Mouse (Mus musculus) MEL (cell line): Measurements from ENCODE around the gene Pik3ca. TPM values are rescaled to one million over a fixed set of nuclear protein-coding genes. Genes with fewer than 3 reads are reported as not detected.

ENCODE experiments used
- DNase-seq: peaks from one replicate; pipeline ENCODE4 v3.0.0; 2011; ENCODE audit warnings: low read depth, low spot score
- H3K27ac ChIP-seq: 2 replicates; pipeline ENCODE4 v1.5.1; 2012; ENCODE audit warnings: low read depth, mild to moderate bottlenecking, control low read depth, low read length, moderate library complexity; ENCODE audit not compliant: control insufficient read depth
- H3K27me3 ChIP-seq, 2 experiments: fragments of 150-350 bp in 1 of 2; sonication (generic) in 1 of 2; 2 replicates each; pipeline ENCODE4 v1.6.1; 2012; ENCODE audit warnings: low read length in 2 of 2, mild to moderate bottlenecking in 2 of 2, improper control_type of control experiment in 1 of 2, moderate library complexity in 1 of 2; ENCODE audit not compliant: insufficient read depth in 2 of 2, control insufficient read depth in 1 of 2
- H3K36me3 ChIP-seq, 2 experiments: 2 replicates each; pipeline ENCODE4 v1.6.1; 2012 to 2014; ENCODE audit warnings: low read length in 2 of 2, improper control_type of control experiment in 1 of 2, inconsistent platforms in 1 of 2, mild to moderate bottlenecking in 1 of 2; ENCODE audit not compliant: insufficient read depth in 2 of 2, control insufficient read depth in 1 of 2
- H3K4me1 ChIP-seq, 2 experiments: fragments of 150-350 bp in 1 of 2; sonication (generic) in 1 of 2; 2 replicates each; pipeline ENCODE4 v1.6.1; 2012; ENCODE audit warnings: low read length in 2 of 2, improper control_type of control experiment in 1 of 2, mild to moderate bottlenecking in 1 of 2; ENCODE audit not compliant: insufficient read depth in 2 of 2, control insufficient read depth in 1 of 2
- H3K4me3 ChIP-seq, 2 experiments: fragments of 150-350 bp in 1 of 2; sonication (generic) in 1 of 2; 2 replicates each; pipeline ENCODE4 v1.5.1; 2012; ENCODE audit warnings: low read depth in 2 of 2, low read length in 2 of 2, mild to moderate bottlenecking in 2 of 2, moderate library complexity in 2 of 2, control low read depth in 1 of 2, improper control_type of control experiment in 1 of 2; ENCODE audit not compliant: control insufficient read depth in 1 of 2, insufficient read depth in 1 of 2
- H3K79me2 ChIP-seq: 2 replicates; pipeline ENCODE4 v1.6.1; 2012; ENCODE audit warnings: mild to moderate bottlenecking, low read length, moderate library complexity; ENCODE audit not compliant: control insufficient read depth, poor library complexity, insufficient read depth
- H3K9ac ChIP-seq: 2 replicates; pipeline ENCODE4 v1.6.1; 2012; ENCODE audit warnings: low read depth, mild to moderate bottlenecking, control low read depth, low read length, moderate library complexity; ENCODE audit not compliant: control insufficient read depth, poor library complexity, severe bottlenecking
- H3K9me3 ChIP-seq: fragments of 150-350 bp; sonication (generic); replicated peaks from 2 replicates; pipeline ENCODE4 v1.6.1; 2012; ENCODE audit warnings: mild to moderate bottlenecking, low read length, improper control_type of control experiment, moderate library complexity; ENCODE audit not compliant: insufficient read depth
- BHLHE40 ChIP-seq: IDR thresholded peaks from 2 replicates; pipeline ENCODE4 v1.6.1; 2012; ENCODE audit warnings: low read depth, mild to moderate bottlenecking, inconsistent platforms, low read length, improper control_type of control experiment, borderline replicate concordance
- ELF1 ChIP-seq: IDR thresholded peaks from 2 replicates; pipeline ENCODE4 v1.6.1; 2014; ENCODE audit warnings: low read depth, mild to moderate bottlenecking, inconsistent platforms, low read length, improper control_type of control experiment, moderate library complexity
- ETS1 ChIP-seq: IDR thresholded peaks from 2 replicates; pipeline ENCODE4 v1.6.1; 2012; ENCODE audit warnings: low read depth, mild to moderate bottlenecking, inconsistent platforms, low read length, improper control_type of control experiment, moderate library complexity
- MXI1 ChIP-seq: IDR thresholded peaks from 2 replicates; pipeline ENCODE4 v1.6.1; 2011; ENCODE audit warnings: mild to moderate bottlenecking, low read depth, low read length, improper control_type of control experiment
- MYC ChIP-seq: IDR thresholded peaks from 2 replicates; pipeline ENCODE4 v1.6.1; 2011; ENCODE audit warnings: low read depth, mild to moderate bottlenecking, low read length, improper control_type of control experiment, moderate library complexity
- RAD21 ChIP-seq: IDR thresholded peaks from 2 replicates; pipeline ENCODE4 v1.6.1; 2011; ENCODE audit warnings: mild to moderate bottlenecking, low read depth, low read length, improper control_type of control experiment
- SIN3A ChIP-seq: IDR thresholded peaks from 2 replicates; pipeline ENCODE4 v1.6.1; 2012; ENCODE audit warnings: low read length, improper control_type of control experiment, inconsistent platforms
- TBP ChIP-seq: IDR thresholded peaks from 2 replicates; pipeline ENCODE4 v1.8.0; 2011; ENCODE audit warnings: low read depth, low read length, improper control_type of control experiment
- TCF12 ChIP-seq: IDR thresholded peaks from 2 replicates; pipeline ENCODE4 v1.6.1; 2014; ENCODE audit warnings: low read depth, mild to moderate bottlenecking, inconsistent platforms, low read length, improper control_type of control experiment, moderate library complexity
- UBTF ChIP-seq: IDR thresholded peaks from 2 replicates; pipeline ENCODE4 v1.6.1; 2012; ENCODE audit warnings: low read depth, mild to moderate bottlenecking, inconsistent platforms, low read length, improper control_type of control experiment, moderate library complexity, borderline replicate concordance; ENCODE audit not compliant: insufficient read depth
- USF1 ChIP-seq: IDR thresholded peaks from 2 replicates; pipeline ENCODE4 v1.6.1; 2014; ENCODE audit warnings: low read depth, mild to moderate bottlenecking, inconsistent platforms, low read length, improper control_type of control experiment, moderate library complexity
- ZC3H11A ChIP-seq: IDR thresholded peaks from 2 replicates; pipeline ENCODE4 v1.6.1; 2012; ENCODE audit warnings: low read depth, mild to moderate bottlenecking, inconsistent platforms, low read length, improper control_type of control experiment
- ZMIZ1 ChIP-seq: IDR thresholded peaks from 2 replicates; pipeline ENCODE4 v1.6.1; 2012; ENCODE audit warnings: low read depth, mild to moderate bottlenecking, inconsistent platforms, low read length, improper control_type of control experiment, moderate library complexity
- ZNF384 ChIP-seq: IDR thresholded peaks from 2 replicates; pipeline ENCODE4 v1.6.1; 2012; ENCODE audit warnings: low read depth, mild to moderate bottlenecking, inconsistent platforms, low read length, improper control_type of control experiment
- polyA plus RNA-seq, 2 experiments: library from polyadenylated mRNA; stranded (reverse) in 1 of 2; unstranded in 1 of 2; fragments of >175 nt in 1 of 2; fragments of >200 nt in 1 of 2; gene quantifications; 2 replicates each; pipeline versions ENCODE4 v1.2.1 to v1.2.4; 2012; ENCODE audit warnings: low replicate concordance in 2 of 2, low read depth in 1 of 2; ENCODE audit not compliant: insufficient read length in 2 of 2, insufficient read depth in 1 of 2, missing spikeins in 1 of 2
- total RNA-seq: library from RNA; depleted of rRNA; stranded (reverse); fragments of 300-350 nt; gene quantifications from 2 replicates; pipeline ENCODE4 v1.2.3, GENCODE M21; 2012

Pik3ca gene
- total and polyA plus RNA-seq, 3 experiments = 11.7 to 13.1 TPM; not detected in 1

GRCm38 (mm10) chr3:32472191-32472900 lies 74.9 kb downstream of the Pik3ca start:
- no peaks in the 10 kb centered on the region for H3K79me2 ChIP-seq

GRCm38 (mm10) chr3:32473184-32473583 lies 75.7 kb downstream of the Pik3ca start:
- H3K4me1 ChIP-seq = no peaks in the 10 kb centered on the region

More at GRCm38 (mm10) chr3:32472191-32472900, 74.9 kb downstream of the Pik3ca start:
- Histone ChIP-seq H3K4me1 (no peaks in the 10 kb centered on the region), H3K27me3 (no peaks in the 10 kb centered on the region), H3K27ac (no peak overlapping the region), H3K4me3 (no peak overlapping the region), H3K9me3 (no peaks in the 10 kb centered on the region), H3K9ac (no peak overlapping the region), H3K36me3 (no peaks in the 10 kb centered on the region)
- DNase-seq = no peak
- TF ChIP-seq ZMIZ1 = no peak
- no peak for TF ChIP-seq TBP
- TF ChIP-seq ELF1 = no peak
- TF ChIP-seq ETS1 = no peak

GRCm38 (mm10) chr3:32479961-32480360 lies 82.5 kb downstream of the Pik3ca start:
- no peaks in the 10 kb centered on the region for H3K79me2 ChIP-seq
- no peak for TF ChIP-seq ZC3H11A
- no peaks in the 10 kb centered on the region for H3K4me1 ChIP-seq
- no peaks in the 10 kb centered on the region for H3K9me3 ChIP-seq
- H3K36me3 ChIP-seq = no peaks in the 10 kb centered on the region
- H3K4me3 ChIP-seq = no peak overlapping the region
- no peak overlapping the region for H3K9ac ChIP-seq
- DNase-seq = no peak
- H3K27me3 ChIP-seq = peaks cover 0 to 1% of the 10 kb centered on the region in 2 experiments; a peak in 1 of 4 replicates
- H3K27ac ChIP-seq = no peak overlapping the region

More at GRCm38 (mm10) chr3:32473184-32473583, 75.7 kb downstream of the Pik3ca start:
- Histone ChIP-seq H3K27ac (no peak overlapping the region), H3K4me3 (no peak overlapping the region), H3K9ac (no peak overlapping the region), H3K27me3 (no peaks in the 10 kb centered on the region), H3K79me2 (no peaks in the 10 kb centered on the region), H3K9me3 (no peaks in the 10 kb centered on the region), H3K36me3 (no peaks in the 10 kb centered on the region)
- DNase-seq = no peak
- TF ChIP-seq USF1 (no peak), TCF12 (no peak), RAD21 (no peak), UBTF (no peak), BHLHE40 (no peak), SIN3A (no peak), TBP (no peak), MYC (no peak), MXI1 (no peak), ZNF384 (no peak)
